Mouse (Mus musculus): ENCODE measurements at regions not wholly inside any gene's neighbourhood (a gene's known extent, or its start where the extent isn't known, plus 50 kb on each side); places are given as distances from the start of the nearest gene placed in this dataset.

GRCm38 (mm10) chr13:54847764-54848183 lies 58.6 kb downstream of the Tspan17 start:
- H3K27ac ChIP-seq: no peak overlapping the region
- 32% methylated on average over 3 of the region's 3 CpGs for WGBS (ENCODE audit: insufficient replicate concordance)
- ATAC-seq: no peak

GRCm38 (mm10) chr13:54851131-54851530 lies 62.0 kb downstream of the Tspan17 start:
- Histone ChIP-seq H3K4me2 (no peak overlapping the region), H3K4me1 (no peaks in the 10 kb centered on the region), H3K27me3 (replicated peaks) (peaks cover 5% of the 10 kb centered on the region; the same call in 1 of the 2 replicates), H3K9ac (no peak overlapping the region), H3K27ac (no peak overlapping the region), H3K9me3 (replicated peaks) (no peaks in the 10 kb centered on the region), H3K4me3 (no peak overlapping the region), H3K36me3 (no peaks in the 10 kb centered on the region)
- 41% methylated on average over 4 of the region's 4 CpGs for WGBS (ENCODE audit: insufficient replicate concordance)
- no peak for ATAC-seq

More at GRCm38 (mm10) chr13:54847764-54848183, 58.6 kb downstream of the Tspan17 start:
- Histone ChIP-seq H3K9me3 (replicated peaks) (no peaks in the 10 kb centered on the region), H3K4me3 (no peak overlapping the region), H3K4me2 (no peak overlapping the region), H3K4me1 (no peaks in the 10 kb centered on the region), H3K36me3 (no peaks in the 10 kb centered on the region), H3K27me3 (replicated peaks) (no peaks in the 10 kb centered on the region), H3K9ac (no peak overlapping the region)

GRCm38 (mm10) chr13:54855333-54856238 lies 66.4 kb downstream of the Tspan17 start:
- no peak for ATAC-seq
- Histone ChIP-seq H3K9ac (no peak overlapping the region), H3K36me3 (no peaks in the 10 kb centered on the region)

GRCm38 (mm10) chr13:54862931-54863330 lies 73.8 kb downstream of the Tspan17 start:
- WGBS (ENCODE audit: insufficient replicate concordance): 65% methylated on average over 4 of the region's 4 CpGs
- no peak overlapping the region for H3K27ac ChIP-seq
- H3K4me2 ChIP-seq: no peak overlapping the region
- H3K9me3 ChIP-seq (replicated peaks): no peaks in the 10 kb centered on the region
- no peak for ATAC-seq
- no peaks in the 10 kb centered on the region for H3K4me1 ChIP-seq
- H3K9ac ChIP-seq: no peak overlapping the region
- H3K36me3 ChIP-seq: no peaks in the 10 kb centered on the region
- no peak overlapping the region for H3K4me3 ChIP-seq
- no peaks in the 10 kb centered on the region for H3K27me3 ChIP-seq (replicated peaks)

More at GRCm38 (mm10) chr13:54855333-54856238, 66.4 kb downstream of the Tspan17 start:
- Histone ChIP-seq H3K4me3 (no peak overlapping the region), H3K4me2 (no peak overlapping the region), H3K4me1 (no peaks in the 10 kb centered on the region), H3K27me3 (replicated peaks) (peaks cover 5% of the 10 kb centered on the region; the same call in 1 of the 2 replicates), H3K27ac (no peak overlapping the region), H3K9me3 (replicated peaks) (no peaks in the 10 kb centered on the region)
- WGBS (ENCODE audit: insufficient replicate concordance): 44% methylated on average over 14 of the region's 14 CpGs

- Histone ChIP-seq H3K4me2 (no peak overlapping the region), H3K27me3 (replicated peaks) (0 out of 2 replicates have a peak, but pooled peaks cover 3% of the 10 kb centered on the region), H3K4me3 (no peak overlapping the region), H3K4me1 (no peaks in the 10 kb centered on the region), H3K36me3 (no peaks in the 10 kb centered on the region), H3K9me3 (replicated peaks) (no peaks in the 10 kb centered on the region), H3K9ac (no peak overlapping the region), H3K27ac (no peak overlapping the region)
- 30% methylated on average over 10 of the region's 10 CpGs for WGBS (ENCODE audit: insufficient replicate concordance)
- ATAC-seq: no peak
Measured at GRCm38 (mm10) chr13:54864048-54864447, 74.9 kb downstream of the Tspan17 start.

GRCm38 (mm10) chr13:54872004-54872403 lies 77.2 kb upstream of the Unc5a start:
- no peak overlapping the region for H3K27ac ChIP-seq
- 23% methylated on average over 12 of the region's 12 CpGs for WGBS (ENCODE audit: insufficient replicate concordance)
- peaks cover 77% of the 10 kb centered on the region for H3K27me3 ChIP-seq (replicated peaks)
- H3K36me3 ChIP-seq: no peaks in the 10 kb centered on the region
- H3K9me3 ChIP-seq (replicated peaks): no peaks in the 10 kb centered on the region
- no peak overlapping the region for H3K4me2 ChIP-seq
- H3K9ac ChIP-seq: no peak overlapping the region
- H3K4me3 ChIP-seq: no peak overlapping the region
- no peaks in the 10 kb centered on the region for H3K4me1 ChIP-seq
- no peak for ATAC-seq

GRCm38 (mm10) chr13:54873882-54874281 lies 75.3 kb upstream of the Unc5a start:
- H3K9me3 ChIP-seq (replicated peaks): no peaks in the 10 kb centered on the region
- no peak overlapping the region for H3K9ac ChIP-seq
- H3K4me3 ChIP-seq: no peak overlapping the region
- no peak overlapping the region for H3K27ac ChIP-seq
- WGBS (ENCODE audit: insufficient replicate concordance): 49% methylated on average over 9 of the region's 9 CpGs
- H3K36me3 ChIP-seq: no peaks in the 10 kb centered on the region
- H3K4me1 ChIP-seq: no peaks in the 10 kb centered on the region
- H3K27me3 ChIP-seq (replicated peaks): peaks cover 75% of the 10 kb centered on the region
- no peak overlapping the region for H3K4me2 ChIP-seq
- ATAC-seq: no peak

GRCm38 (mm10) chr13:54874291-54875200 lies 74.7 kb upstream of the Unc5a start:
- Histone ChIP-seq H3K36me3 (no peaks in the 10 kb centered on the region), H3K27ac (no peak overlapping the region), H3K9ac (no peak overlapping the region), H3K27me3 (replicated peaks) (peaks cover 73% of the 10 kb centered on the region), H3K4me2 (no peak overlapping the region), H3K4me1 (no peaks in the 10 kb centered on the region), H3K4me3 (no peak overlapping the region), H3K9me3 (replicated peaks) (no peaks in the 10 kb centered on the region)
- 5% methylated on average over 38 of the region's 38 CpGs for WGBS (ENCODE audit: insufficient replicate concordance)
- no peak for ATAC-seq

GRCm38 (mm10) chr13:54876556-54876955 lies 72.7 kb upstream of the Unc5a start:
- Histone ChIP-seq H3K4me2 (no peak overlapping the region), H3K4me3 (no peak overlapping the region), H3K36me3 (no peaks in the 10 kb centered on the region), H3K27me3 (replicated peaks) (peaks cover 54% of the 10 kb centered on the region), H3K9ac (no peak overlapping the region), H3K4me1 (no peaks in the 10 kb centered on the region), H3K27ac (no peak overlapping the region), H3K9me3 (replicated peaks) (no peaks in the 10 kb centered on the region)
- no peak for ATAC-seq
- 25% methylated on average over 8 of the region's 8 CpGs for WGBS (ENCODE audit: insufficient replicate concordance)

- Histone ChIP-seq H3K27me3 (replicated peaks) (peaks cover 43% of the 10 kb centered on the region), H3K27ac (no peak overlapping the region)
- 65% methylated on average over 8 of the region's 8 CpGs for WGBS (ENCODE audit: insufficient replicate concordance)
Measured at GRCm38 (mm10) chr13:54877656-54878055, 71.6 kb upstream of the Unc5a start.

GRCm38 (mm10) chr13:54879325-54879724 lies 69.9 kb upstream of the Unc5a start:
- H3K27ac ChIP-seq: no peak overlapping the region
- H3K4me2 ChIP-seq: no peak overlapping the region
- peaks cover 27% of the 10 kb centered on the region for H3K27me3 ChIP-seq (replicated peaks)
- no peaks in the 10 kb centered on the region for H3K9me3 ChIP-seq (replicated peaks)
- H3K36me3 ChIP-seq: no peaks in the 10 kb centered on the region
- ATAC-seq: no peak
- H3K4me1 ChIP-seq: no peaks in the 10 kb centered on the region
- H3K9ac ChIP-seq: no peak overlapping the region
- 73% methylated on average over 5 of the region's 5 CpGs for WGBS (ENCODE audit: insufficient replicate concordance)
- H3K4me3 ChIP-seq: no peak overlapping the region

More at GRCm38 (mm10) chr13:54877656-54878055, 71.6 kb upstream of the Unc5a start:
- Histone ChIP-seq H3K36me3 (no peaks in the 10 kb centered on the region), H3K4me3 (no peak overlapping the region), H3K4me2 (no peak overlapping the region), H3K9ac (no peak overlapping the region), H3K4me1 (no peaks in the 10 kb centered on the region), H3K9me3 (replicated peaks) (no peaks in the 10 kb centered on the region)
- ATAC-seq: no peak

GRCm38 (mm10) chr13:54880204-54880603 lies 69.0 kb upstream of the Unc5a start:
- H3K4me1 ChIP-seq: no peaks in the 10 kb centered on the region

More at GRCm38 (mm10) chr13:54880204-54880603, 69.0 kb upstream of the Unc5a start:
- peaks cover 18% of the 10 kb centered on the region for H3K27me3 ChIP-seq (replicated peaks)
- WGBS (ENCODE audit: insufficient replicate concordance): 42% methylated on average over 2 of the region's 2 CpGs
- no peak overlapping the region for H3K4me3 ChIP-seq
- no peak overlapping the region for H3K4me2 ChIP-seq
- H3K9ac ChIP-seq: no peak overlapping the region
- no peak for ATAC-seq
- no peak overlapping the region for H3K27ac ChIP-seq
- H3K9me3 ChIP-seq (replicated peaks): no peaks in the 10 kb centered on the region
- no peaks in the 10 kb centered on the region for H3K36me3 ChIP-seq
